Mouse (Mus musculus) embryonic fibroblast, embryonic 13.5 days (primary cell): ENCODE results near the gene AI182371.

Source experiments
- CTCF ChIP-seq: IDR thresholded peaks from 2 replicates; pipeline ENCODE4 v1.5.1; 2011; ENCODE audit warnings: mild to moderate bottlenecking, control low read depth, low read length, moderate library complexity, borderline replicate concordance; ENCODE audit not compliant: insufficient read depth
- POLR2A ChIP-seq: IDR thresholded peaks from 2 replicates; pipeline ENCODE4 v1.6.1; 2011; ENCODE audit warnings: low read depth, mild to moderate bottlenecking, control low read depth, low read length, moderate library complexity

DNA sequence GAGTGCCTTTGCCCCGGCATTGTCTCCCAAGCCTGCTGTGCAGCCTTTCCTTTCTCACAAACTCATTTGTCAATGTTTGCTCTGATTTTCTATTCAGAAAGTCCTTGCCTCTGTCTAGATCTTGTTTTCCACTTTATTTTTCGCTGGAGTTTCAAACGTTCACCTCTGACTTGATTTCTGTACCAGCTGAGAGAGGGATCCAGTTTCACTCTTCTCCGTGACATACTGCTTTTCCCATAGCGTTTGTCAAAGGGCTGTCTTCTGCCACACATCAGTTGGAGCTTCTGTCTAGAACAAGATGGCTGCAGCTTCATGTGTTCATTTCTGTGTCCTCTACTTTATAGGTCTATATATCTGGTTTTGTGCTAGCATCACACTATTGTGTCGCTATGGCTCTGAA, 22.2 kb downstream of the AI182371 start:
- TF ChIP-seq CTCF (no peak), POLR2A (no peak)
